Mouse (Mus musculus) thymus, postnatal 14 days (tissue): ENCODE measurements at regions not wholly inside any gene's neighbourhood (a gene's known extent, or its start where the extent isn't known, plus 50 kb on each side); places are given as distances from the start of the nearest gene placed in this dataset.

Experiments used
- DNase-seq: peaks from one replicate; pipeline ENCODE4 v3.0.0; 2021

DNA sequence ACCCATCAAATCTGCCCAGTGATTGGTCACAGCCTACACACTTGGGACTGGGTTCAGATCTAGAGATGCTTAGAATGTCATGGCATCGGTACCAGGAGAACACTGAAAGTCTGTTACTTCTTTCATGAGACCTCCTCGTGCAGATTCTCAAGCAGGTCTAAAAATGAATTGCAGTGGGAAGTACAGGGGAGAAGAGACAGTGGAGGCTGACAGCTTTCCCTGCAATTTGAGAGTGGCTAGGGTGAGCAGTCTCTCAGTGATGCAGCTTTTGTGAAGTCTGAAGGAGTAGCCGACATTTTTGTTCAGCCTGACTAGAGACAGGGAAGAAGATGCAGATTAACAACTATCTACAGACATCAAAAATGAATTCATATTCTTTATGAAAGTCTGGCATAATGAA is 112.5 kb downstream of the Fam198b start:
- DNase-seq: no peak

DNA sequence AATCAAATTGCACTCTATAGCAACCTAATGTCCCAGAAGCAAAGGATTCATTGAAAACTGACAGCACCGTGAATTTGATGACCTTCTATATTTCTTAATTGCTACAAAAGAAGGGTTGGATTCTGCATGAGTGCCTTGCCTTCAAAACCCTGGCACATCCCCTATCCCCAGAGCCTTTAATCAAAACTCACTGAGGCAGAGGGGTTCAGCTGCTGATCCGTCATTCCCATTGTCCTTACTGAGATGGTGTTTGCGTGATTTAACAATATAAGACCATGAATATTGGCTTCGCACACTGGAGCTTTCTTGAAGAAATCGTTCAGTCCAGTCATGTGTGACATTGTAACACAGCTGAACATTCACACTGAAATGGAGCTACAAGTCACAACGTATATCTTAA is 118.0 kb downstream of the Fam198b start:
- DNase-seq: no peak

GRCm38 (mm10) chr3:80003300-80004090 is 119.2 kb downstream of the Fam198b start:
- no peak for DNase-seq

DNA sequence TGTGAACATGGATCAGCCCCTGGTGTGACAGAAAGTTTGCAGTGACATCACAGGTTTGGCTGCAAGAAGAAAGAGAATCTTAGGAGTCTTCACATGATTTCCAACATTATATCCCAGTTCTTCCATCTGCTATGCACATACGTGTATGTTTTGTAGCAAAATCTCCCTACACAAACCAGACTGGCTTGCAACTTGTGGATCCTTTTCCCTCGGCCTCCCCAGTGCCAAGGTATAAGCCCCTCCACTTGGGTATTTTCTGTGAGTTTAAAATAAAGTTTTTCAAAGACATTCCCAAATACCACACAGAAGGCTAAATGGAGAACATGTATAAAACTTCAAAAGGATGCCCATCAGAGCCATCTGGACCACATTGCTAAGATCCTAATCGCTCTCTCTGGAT is 120.2 kb downstream of the Fam198b start:
- no peak for DNase-seq

- no peak for DNase-seq
These were observed 120.6 kb downstream of the Fam198b start for GRCm38 (mm10) chr3:80004966-80005365.

DNA sequence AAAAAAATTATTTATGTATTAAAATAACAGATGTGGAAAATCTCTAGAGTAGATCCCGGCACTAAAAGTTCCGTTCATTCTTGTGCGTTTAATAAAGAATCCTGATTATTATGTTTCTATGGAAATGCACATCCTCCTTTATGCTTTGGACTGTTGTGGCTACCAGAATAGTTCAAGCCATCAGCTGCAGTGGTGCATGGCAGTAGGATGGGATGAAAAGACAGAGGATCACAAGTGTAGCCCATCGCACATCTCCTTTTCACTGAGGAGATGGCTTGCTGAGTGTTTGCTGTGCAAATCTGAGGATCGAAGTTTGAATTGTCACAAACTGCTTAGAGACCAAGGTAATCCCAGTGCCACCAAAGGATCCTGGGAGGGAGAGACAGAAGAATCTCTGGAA is 121.0 kb downstream of the Fam198b start:
- DNase-seq: no peak

- no peak for DNase-seq
These were observed 121.9 kb downstream of the Fam198b start for GRCm38 (mm10) chr3:80006263-80006662.

DNA sequence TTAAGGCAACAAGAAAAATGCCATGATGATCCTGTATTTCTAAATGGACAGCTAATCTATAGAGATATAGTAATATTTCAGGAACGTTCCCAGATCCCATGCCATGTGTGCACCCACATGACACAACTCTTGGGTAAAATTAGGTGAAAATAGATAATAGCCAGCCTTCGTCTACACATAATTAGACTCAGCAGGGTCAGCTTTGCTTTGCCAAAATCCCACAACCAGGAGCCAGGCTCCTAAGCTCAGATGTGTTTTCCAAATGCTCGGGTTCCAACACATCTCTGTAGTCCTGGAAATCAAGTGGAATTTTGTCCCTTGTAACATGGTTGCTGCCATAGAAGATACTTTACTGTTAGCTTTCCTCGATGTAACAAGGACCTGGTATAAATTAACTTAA is 122.7 kb downstream of the Fam198b start:
- no peak for DNase-seq

DNA sequence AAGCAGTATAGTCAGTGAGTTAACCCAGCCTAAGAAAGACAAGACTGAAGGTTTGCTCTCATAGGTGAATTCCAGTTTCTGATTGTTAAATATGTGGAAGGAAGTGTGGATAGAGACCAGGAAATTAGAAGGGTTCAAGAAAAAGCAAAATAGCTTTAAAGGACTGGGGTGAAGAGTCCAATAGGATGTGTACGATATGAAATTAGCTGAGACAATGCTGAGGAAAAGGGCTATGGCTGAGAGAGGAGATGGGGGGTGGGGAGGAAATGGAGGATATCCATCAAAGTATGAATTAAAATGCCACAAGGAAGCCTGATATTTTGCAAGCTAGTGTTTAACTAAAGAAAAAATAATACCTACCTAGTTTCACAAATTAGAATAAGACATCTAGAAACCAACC is 124.9 kb downstream of the Fam198b start:
- no peak for DNase-seq

- no peak for DNase-seq
These were observed 141.5 kb downstream of the Fam198b start for GRCm38 (mm10) chr3:80025795-80026194.

- no peak for DNase-seq
These were observed 148.7 kb downstream of the Fam198b start for GRCm38 (mm10) chr3:80033071-80033470.

- DNase-seq: no peak
These were observed 154.3 kb downstream of the Fam198b start for GRCm38 (mm10) chr3:80038553-80039129.

DNA sequence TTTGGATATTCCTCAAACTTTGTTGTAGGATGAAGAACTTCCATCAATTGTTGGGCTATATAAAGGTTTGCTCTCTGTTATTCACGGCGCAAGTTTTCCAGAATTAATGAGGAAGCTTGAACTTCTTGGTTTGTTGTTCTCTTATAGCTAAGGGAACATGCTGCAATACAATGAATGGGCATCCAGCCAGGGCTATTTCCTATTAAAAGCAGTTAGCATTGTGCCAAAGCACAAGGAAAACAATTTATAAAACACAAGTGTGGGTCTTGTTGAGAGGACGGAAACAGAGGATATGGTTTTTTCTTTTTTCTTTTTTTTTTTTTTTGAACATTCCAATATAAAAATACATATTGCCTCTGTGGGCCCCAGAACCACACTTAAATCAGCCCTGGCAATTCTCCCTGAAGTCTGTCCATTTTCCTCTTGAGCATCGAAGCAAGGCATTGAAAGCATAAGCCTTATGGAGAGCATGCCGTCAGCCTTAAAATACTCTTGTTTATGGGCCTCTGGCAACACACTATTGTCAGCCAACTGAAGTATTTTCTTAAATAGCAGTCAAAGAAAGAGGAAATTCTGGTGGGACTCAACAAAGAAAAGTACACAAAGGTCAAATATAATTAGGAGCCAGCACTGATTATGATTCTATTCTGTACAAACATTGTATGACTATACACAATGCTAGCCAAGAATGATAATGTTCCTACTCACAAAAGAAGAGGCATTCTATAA is 158.6 kb downstream of the Fam198b start:
- no peak for DNase-seq

- DNase-seq: no peak
These were observed 165.3 kb downstream of the Fam198b start for GRCm38 (mm10) chr3:80049495-80050225.

- no peak for DNase-seq
These were observed 166.6 kb downstream of the Fam198b start for GRCm38 (mm10) chr3:80050920-80051319.

- DNase-seq: no peak
These were observed 167.6 kb downstream of the Fam198b start for GRCm38 (mm10) chr3:80051963-80052362.

- no peak for DNase-seq
These were observed 168.5 kb downstream of the Fam198b start for GRCm38 (mm10) chr3:80052879-80053278.

- DNase-seq: no peak
These were observed 169.1 kb downstream of the Fam198b start for GRCm38 (mm10) chr3:80053435-80053834.

DNA sequence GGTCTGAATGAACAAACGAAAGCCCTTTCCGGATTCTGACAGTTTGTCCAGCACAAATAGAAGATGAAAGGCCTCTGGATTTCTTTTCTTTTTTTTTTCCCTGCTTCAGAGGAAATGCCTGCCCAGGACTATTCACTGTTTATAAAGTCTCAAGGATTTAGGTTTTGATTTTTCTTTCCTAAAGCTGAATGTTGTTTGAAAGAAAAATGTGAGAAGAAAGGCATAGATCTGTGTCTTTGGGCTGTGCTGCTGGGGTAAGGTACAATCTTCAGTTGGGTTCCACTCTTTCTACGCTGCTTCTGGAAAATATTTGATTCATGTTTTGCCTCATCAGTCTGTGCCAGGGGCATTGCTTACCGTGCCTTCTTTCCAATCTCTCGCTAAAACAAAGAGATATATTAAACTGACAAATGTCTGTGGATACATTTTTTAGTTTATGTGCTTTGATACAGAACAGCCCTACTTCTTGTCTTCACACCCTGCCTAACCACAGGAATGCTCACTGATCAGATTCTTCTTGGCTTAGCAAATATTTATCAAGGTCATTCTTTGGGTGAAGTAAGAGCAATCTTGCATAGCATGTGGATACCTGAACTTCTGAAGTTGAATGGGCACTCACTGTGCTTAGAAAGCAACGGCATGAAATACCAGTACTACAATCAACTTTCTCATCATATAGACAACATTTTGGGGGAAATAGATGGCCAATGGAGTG is 172.5 kb downstream of the Fam198b start:
- no peak for DNase-seq

- DNase-seq: peak; percentile 6
These were observed 174.4 kb downstream of the Fam198b start for GRCm38 (mm10) chr3:80058722-80059121.

GRCm38 (mm10) chr3:80070726-80071125 is 186.4 kb downstream of the Fam198b start:
- DNase-seq: no peak

DNA sequence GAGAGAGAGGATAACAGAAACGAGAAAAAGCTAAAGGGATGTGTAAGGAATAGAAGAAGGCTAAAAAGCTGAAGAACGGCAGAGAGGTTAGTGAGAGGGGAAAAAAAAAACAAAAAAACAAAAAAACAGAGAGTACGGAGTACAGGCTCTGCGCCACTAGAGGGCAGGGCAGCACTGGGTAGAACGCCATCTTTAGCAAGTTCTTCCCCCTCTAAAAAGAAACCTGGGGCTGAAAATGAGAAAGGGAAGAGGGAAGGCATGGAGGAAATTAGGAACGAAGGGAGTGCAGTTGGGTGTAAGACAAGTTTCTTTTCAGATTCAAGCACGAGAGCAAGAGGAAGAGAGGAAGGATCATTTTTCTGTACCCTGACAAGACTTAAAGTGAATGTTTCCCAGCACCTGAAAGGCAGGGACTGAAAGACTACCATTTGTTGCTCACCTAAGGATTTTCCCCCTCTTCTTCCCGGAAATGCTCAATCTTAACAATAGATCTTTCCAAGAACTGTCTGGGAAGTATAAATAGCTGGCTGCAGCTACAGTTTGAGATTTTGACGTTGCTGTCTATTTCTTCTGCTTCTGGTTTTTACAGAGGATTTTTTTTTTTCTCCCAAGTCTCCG is 195.6 kb downstream of the Fam198b start:
- peak; percentile 45 for DNase-seq
